Mouse (Mus musculus) testis, adult 2 months (tissue): Measurements from ENCODE around the gene Fancl. TPM values are rescaled to one million over a fixed set of nuclear protein-coding genes. Genes with fewer than 3 reads are reported as not detected.
A peak's percentile ranks its signal among the peaks of the same experiment; 100 is the strongest.

Experiments used
- H3K27ac ChIP-seq: fragments of 200-500 bp; 2 replicates; pipeline ENCODE4 v1.5.1; 2012; ENCODE audit warnings: low read depth, low read length; ENCODE audit not compliant: control insufficient read depth, insufficient read depth
- H3K27me3 ChIP-seq: fragments of 200-500 bp; 2 replicates; pipeline ENCODE4 v1.6.1; 2012; ENCODE audit warnings: mild to moderate bottlenecking, low read length, moderate library complexity; ENCODE audit not compliant: control insufficient read depth, insufficient read depth
- H3K36me3 ChIP-seq: fragments of 200-500 bp; 2 replicates; pipeline ENCODE4 v1.6.1; 2012; ENCODE audit warnings: mild to moderate bottlenecking, low read length; ENCODE audit not compliant: control insufficient read depth, insufficient read depth
- H3K4me1 ChIP-seq: fragments of 200-500 bp; 2 replicates; pipeline ENCODE4 v1.6.1; 2012; ENCODE audit warnings: low read length; ENCODE audit not compliant: control insufficient read depth, insufficient read depth
- H3K4me3 ChIP-seq: fragments of 200-500 bp; 2 replicates; pipeline ENCODE4 v1.5.1; 2012; ENCODE audit warnings: low read depth, mild to moderate bottlenecking, low read length, moderate library complexity, mixed read lengths; ENCODE audit not compliant: control insufficient read depth
- CTCF ChIP-seq: fragments of 200-500 bp; IDR thresholded peaks from 2 replicates; pipeline ENCODE4 v1.5.1; 2012; ENCODE audit warnings: low read depth, mild to moderate bottlenecking, inconsistent platforms, low read length, moderate library complexity; ENCODE audit not compliant: control insufficient read depth, insufficient read depth, insufficient replicate concordance
- POLR2A ChIP-seq: fragments of 200-500 bp; IDR thresholded peaks from 2 replicates; pipeline ENCODE4 v1.6.1; 2012; ENCODE audit warnings: low read depth, mild to moderate bottlenecking, inconsistent platforms, low read length, moderate library complexity; ENCODE audit not compliant: control insufficient read depth
- polyA plus RNA-seq: library from polyadenylated mRNA; depleted of rRNA; stranded (reverse); fragments of >200 nt; gene quantifications from 2 replicates; pipeline ENCODE4 v1.2.3, GENCODE M21; 2012; rRNA removed

Fancl gene
- polyA plus RNA-seq, 1 experiment, result 11.8 TPM

DNA sequence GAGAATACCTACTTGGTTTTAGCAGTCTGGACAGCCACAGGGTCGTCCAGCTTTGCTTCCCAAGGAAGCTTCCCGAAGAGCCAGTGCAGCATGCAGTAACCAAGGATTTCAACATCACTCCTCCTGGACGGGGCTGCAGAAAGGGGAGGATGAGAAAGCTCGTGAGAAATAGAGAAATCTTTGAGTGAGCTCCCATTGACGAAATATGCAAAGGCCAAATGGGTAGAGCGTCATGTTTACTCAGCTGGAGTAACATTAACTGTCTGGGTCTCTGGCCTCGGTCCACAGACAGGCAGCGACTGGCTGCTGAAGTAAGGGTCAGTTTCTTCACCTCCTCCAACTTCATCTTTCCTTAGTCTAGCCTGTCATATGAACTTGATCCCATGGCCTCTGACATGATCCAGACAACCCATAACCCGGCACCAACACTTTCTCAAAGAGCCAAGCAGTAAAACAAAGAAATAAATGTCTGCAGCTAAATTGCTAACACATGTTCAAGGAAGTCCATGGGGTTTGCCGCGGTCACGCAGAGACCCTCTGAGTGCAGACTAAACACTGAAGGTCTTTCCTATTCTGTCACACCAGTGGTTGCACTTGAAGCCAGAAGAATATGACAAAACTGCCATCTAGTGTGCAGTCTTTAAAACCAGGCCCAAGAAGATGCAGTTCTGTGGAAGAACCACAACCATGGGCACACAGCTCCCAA, 104.0 kb downstream of the Fancl start:
- Histone ChIP-seq H3K4me1 (no peaks in the 10 kb centered on the region), H3K4me3 (no peak overlapping the region), H3K27me3 (no peaks in the 10 kb centered on the region), H3K36me3 (no peaks in the 10 kb centered on the region), H3K27ac (no peak overlapping the region)
- no peak for TF ChIP-seq POLR2A
- TF ChIP-seq CTCF, result no peak

- H3K36me3 ChIP-seq, result no peaks in the 10 kb centered on the region
- no peak overlapping the region for H3K4me3 ChIP-seq
- H3K27me3 ChIP-seq, result no peaks in the 10 kb centered on the region
- no peak overlapping the region for H3K27ac ChIP-seq
- TF ChIP-seq CTCF (no peak), POLR2A (no peak)
- H3K4me1 ChIP-seq, result no peaks in the 10 kb centered on the region
Measured at GRCm38 (mm10) chr11:26495951-26496350, 110.0 kb downstream of the Fancl start.

DNA sequence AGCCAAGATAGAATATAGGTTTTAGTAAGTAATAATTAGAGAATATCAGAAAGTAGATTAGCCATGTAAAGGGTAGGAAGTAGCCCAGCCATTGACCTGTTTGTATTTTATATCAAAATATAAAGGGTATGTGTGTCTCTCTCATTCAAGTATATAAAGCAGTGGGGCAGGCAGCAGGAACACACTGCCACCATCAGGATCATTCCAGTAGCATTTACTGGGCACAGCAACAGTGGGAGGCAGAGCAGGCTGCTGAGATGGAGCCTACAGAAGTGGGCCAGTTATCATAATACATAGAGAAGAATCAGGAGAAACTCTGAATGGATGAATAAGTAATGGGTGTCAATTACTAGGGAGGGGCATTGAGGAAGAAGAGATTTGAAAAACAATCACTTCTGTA, 127.7 kb downstream of the Fancl start:
- TF ChIP-seq POLR2A, result no peak
- TF ChIP-seq CTCF, result peak; percentile 11; the same call in 1 of the 2 replicates
- Histone ChIP-seq H3K4me3 (no peak overlapping the region), H3K27me3 (no peaks in the 10 kb centered on the region), H3K4me1 (no peaks in the 10 kb centered on the region), H3K27ac (no peak overlapping the region), H3K36me3 (no peaks in the 10 kb centered on the region)

- H3K27me3 ChIP-seq, result no peaks in the 10 kb centered on the region
- H3K4me3 ChIP-seq, result no peak overlapping the region
- no peaks in the 10 kb centered on the region for H3K4me1 ChIP-seq
- TF ChIP-seq CTCF (no peak), POLR2A (no peak)
- H3K36me3 ChIP-seq, result no peaks in the 10 kb centered on the region
- H3K27ac ChIP-seq, result no peak overlapping the region
Measured at GRCm38 (mm10) chr11:26516086-26516485, 130.2 kb downstream of the Fancl start.

DNA sequence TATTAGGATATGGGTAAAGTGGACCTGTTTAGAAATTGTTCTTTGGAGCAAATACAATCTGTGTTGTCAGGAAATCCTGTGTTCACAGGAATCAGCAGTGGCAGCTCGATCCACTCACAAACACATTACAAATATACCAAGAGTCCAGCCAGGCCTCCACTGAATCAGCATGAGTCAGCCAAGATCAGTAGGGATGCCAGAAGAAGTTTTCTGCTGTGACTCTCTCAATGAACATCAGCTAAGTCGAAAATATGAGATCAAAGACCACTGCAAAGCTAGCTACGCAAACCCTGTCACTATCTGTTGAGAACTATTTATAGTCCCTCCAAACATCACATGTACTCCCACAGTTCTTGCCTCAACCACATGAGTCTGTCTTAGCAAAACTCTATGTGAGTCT, 133.1 kb downstream of the Fancl start:
- Histone ChIP-seq H3K27me3 (no peaks in the 10 kb centered on the region), H3K36me3 (no peaks in the 10 kb centered on the region), H3K4me1 (no peaks in the 10 kb centered on the region), H3K4me3 (no peak overlapping the region), H3K27ac (no peak overlapping the region)
- TF ChIP-seq CTCF, result no peak
- TF ChIP-seq POLR2A, result no peak

Other genes with a start within 250 kb of the Fancl start
- gene 5730522E02Rik, start 175.4 kb upstream of the Fancl start, polyA plus RNA-seq, result 0.25 TPM in 1 of 2 replicates, not detected in the other
- 0.26 TPM in 1 of 2 replicates, not detected in the other for gene Gm6899, start 207.1 kb downstream of the Fancl start, polyA plus RNA-seq
- 5.7 and 6.0 TPM in 2 replicates for gene Vrk2, start 207.9 kb downstream of the Fancl start, polyA plus RNA-seq